Mouse (Mus musculus): ENCODE measurements at regions not wholly inside any gene's neighbourhood (a gene's known extent, or its start where the extent isn't known, plus 50 kb on each side); places are given as distances from the start of the nearest gene placed in this dataset.

DNA sequence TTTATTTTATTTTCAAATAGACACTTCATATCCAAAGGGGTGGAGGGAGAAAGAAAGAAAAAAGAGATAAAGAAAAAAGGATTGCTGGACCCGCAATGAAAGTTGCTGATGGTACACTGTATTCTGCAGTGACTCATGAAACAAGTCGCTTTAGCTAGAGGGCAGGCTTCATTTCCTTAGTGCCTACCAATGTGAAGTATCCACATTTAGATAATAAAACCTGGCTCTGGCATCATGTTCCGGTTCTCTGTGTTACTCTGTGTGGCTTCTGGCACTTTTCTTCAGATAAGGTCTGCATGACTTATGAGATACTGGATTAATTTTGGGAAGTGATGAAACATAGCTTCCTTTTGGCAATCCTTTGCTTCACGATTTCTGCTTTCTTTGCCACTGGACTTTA, 782.0 kb upstream of the Grm7 start:
- Histone ChIP-seq H3K4me3 (replicated peaks in 1 of 3; ENCODE audit: low read depth in 2 of 3, low read length in 2 of 3, poor library complexity in 1 of 3) (no peak overlapping the region), H3K27me3 (replicated peaks) (no peaks in the 10 kb centered on the region), H3K27ac (ENCODE audit: insufficient read depth, low read depth) (no peak overlapping the region), H3K9ac (ENCODE audit: insufficient read depth, low read depth) (no peak overlapping the region), H3K4me1 (ENCODE audit: control insufficient read depth in 1 of 2, insufficient read depth in 2 of 2) (no peaks in the 10 kb centered on the region), H3K9me3 (replicated peaks; ENCODE audit: low read length) (no peaks in the 10 kb centered on the region), H3K4me2 (ENCODE audit: insufficient read depth, low read depth, poor library complexity, severe bottlenecking) (no peak overlapping the region), H3K36me3 (replicated peaks in 1 of 2; ENCODE audit: control insufficient read depth in 1 of 2, insufficient read depth in 1 of 2, low read length in 1 of 2) (no peaks in the 10 kb centered on the region), H3K79me2 (replicated peaks; ENCODE audit: control insufficient read depth, extremely low read depth, insufficient read depth, poor library complexity, severe bottlenecking) (no peaks in the 10 kb centered on the region)
- DNase-seq (ENCODE audit: extremely low read depth) = no peak
- dilution Hi-C loops (cut with MboI; ENCODE audit: extremely low pct_ligation_motif_present, extremely low pct_unique_long_range_greater_than_20kb, low sequenced_read_pairs) (no loop called here), in situ Hi-C loops (cut with MboI; ENCODE audit: low pct_ligation_motif_present, low pct_unique_long_range_greater_than_20kb, low sequenced_read_pairs) (no loop called here)
- TF ChIP-seq SIN3A (IDR thresholded peaks at IDR 0.05; ENCODE audit: low read length) (no peak), SMC3 (IDR thresholded peaks at IDR 0.05; ENCODE audit: low read depth, low read length) (no peak), MAFK (IDR thresholded peaks at IDR 0.05; ENCODE audit: insufficient replicate concordance, low read length) (no peak)

DNA sequence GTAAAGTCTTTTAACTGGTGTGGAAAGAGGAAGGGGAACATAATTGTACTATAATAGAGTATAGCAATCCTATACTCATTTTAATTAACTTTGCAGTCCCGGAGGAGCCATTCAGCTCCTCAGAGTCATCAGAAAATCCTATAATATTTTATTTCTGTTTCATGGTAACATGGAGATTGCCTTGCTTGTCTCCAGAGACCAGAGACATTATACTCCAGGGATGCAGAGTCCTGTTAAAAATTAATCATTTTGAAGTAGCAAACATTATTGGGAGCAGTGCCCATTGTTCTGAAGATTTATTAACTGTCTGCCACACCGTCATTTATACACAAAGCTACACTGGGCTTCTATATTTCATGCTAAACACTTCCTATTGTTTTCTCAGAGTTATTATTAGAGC, 771.2 kb upstream of the Grm7 start:
- Histone ChIP-seq H3K27me3 (replicated peaks) (no peaks in the 10 kb centered on the region), H3K4me3 (replicated peaks in 1 of 3; ENCODE audit: low read depth in 2 of 3, low read length in 2 of 3, poor library complexity in 1 of 3) (no peak overlapping the region), H3K36me3 (replicated peaks in 1 of 2; ENCODE audit: control insufficient read depth in 1 of 2, insufficient read depth in 1 of 2, low read length in 1 of 2) (no peaks in the 10 kb centered on the region), H3K4me2 (ENCODE audit: insufficient read depth, low read depth, poor library complexity, severe bottlenecking) (no peak overlapping the region), H3K9ac (ENCODE audit: insufficient read depth, low read depth) (no peak overlapping the region), H3K4me1 (ENCODE audit: control insufficient read depth in 1 of 2, insufficient read depth in 2 of 2) (no peaks in the 10 kb centered on the region), H3K79me2 (replicated peaks; ENCODE audit: control insufficient read depth, extremely low read depth, insufficient read depth, poor library complexity, severe bottlenecking) (no peaks in the 10 kb centered on the region), H3K9me3 (replicated peaks; ENCODE audit: low read length) (peaks cover 2% of the 10 kb centered on the region), H3K27ac (ENCODE audit: insufficient read depth, low read depth) (no peak overlapping the region)
- dilution Hi-C loops (cut with MboI; ENCODE audit: extremely low pct_ligation_motif_present, extremely low pct_unique_long_range_greater_than_20kb, low sequenced_read_pairs) = no loop called here
- in situ Hi-C loops (cut with MboI; ENCODE audit: low pct_ligation_motif_present, low pct_unique_long_range_greater_than_20kb, low sequenced_read_pairs) = no loop called here
- TF ChIP-seq PAX5 (IDR thresholded peaks at IDR 0.05; ENCODE audit: low read length) (no peak), JUN (IDR thresholded peaks at IDR 0.05; ENCODE audit: insufficient read depth, low read depth, low read length) (no peak), GABPA (IDR thresholded peaks at IDR 0.05; ENCODE audit: insufficient replicate concordance, low read depth, low read length) (no peak), USF2 (conservative IDR thresholded peaks at IDR 0.05; ENCODE audit: low read depth, low read length) (no peak), MAX (IDR thresholded peaks at IDR 0.05; ENCODE audit: low read length) (no peak), MYC (IDR thresholded peaks at IDR 0.05; ENCODE audit: low read depth, low read length) (no peak), ZC3H11A (IDR thresholded peaks at IDR 0.05; ENCODE audit: low read depth, low read length) (no peak), RCOR1 (conservative IDR thresholded peaks at IDR 0.05; ENCODE audit: low read depth, low read length) (no peak), CHD1 (IDR thresholded peaks at IDR 0.05; ENCODE audit: low read depth, low read length) (no peak), ZMIZ1 (IDR thresholded peaks at IDR 0.05; ENCODE audit: low read depth, low read length) (no peak), MEF2A (IDR thresholded peaks at IDR 0.05; ENCODE audit: borderline replicate concordance, low read depth, low read length) (no peak), NRF1 (IDR thresholded peaks at IDR 0.05; ENCODE audit: low read depth, low read length) (no peak), UBTF (IDR thresholded peaks at IDR 0.05; ENCODE audit: low read depth, low read length) (no peak), IRF4 (IDR thresholded peaks at IDR 0.05; ENCODE audit: low read depth, low read length) (no peak), BHLHE40 (IDR thresholded peaks at IDR 0.05; ENCODE audit: low read depth, low read length) (no peak), RAD21 (IDR thresholded peaks at IDR 0.05; ENCODE audit: low read depth, low read length) (no peak), MAZ (IDR thresholded peaks at IDR 0.05; ENCODE audit: low read depth, low read length) (no peak), TCF12 (IDR thresholded peaks at IDR 0.05; ENCODE audit: low read depth, low read length) (no peak), USF1 (IDR thresholded peaks at IDR 0.05; ENCODE audit: low read depth, low read length) (no peak)
- no peak for DNase-seq (ENCODE audit: extremely low read depth)
